Mouse (Mus musculus) megakaryocyte, embryonic 14.5 days (primary cell): Measurements from ENCODE around the gene Mgat1.

Source experiments
- FLI1 ChIP-seq: IDR thresholded peaks from 2 replicates; pipeline ENCODE4 v1.6.1; 2012; ENCODE audit warnings: low read length, inconsistent platforms, mixed read lengths
- GATA1 ChIP-seq: IDR thresholded peaks from 3 replicates; pipeline ENCODE4 v1.6.1; 2012; ENCODE audit warnings: mixed read lengths, low read length, inconsistent platforms, borderline replicate concordance

DNA sequence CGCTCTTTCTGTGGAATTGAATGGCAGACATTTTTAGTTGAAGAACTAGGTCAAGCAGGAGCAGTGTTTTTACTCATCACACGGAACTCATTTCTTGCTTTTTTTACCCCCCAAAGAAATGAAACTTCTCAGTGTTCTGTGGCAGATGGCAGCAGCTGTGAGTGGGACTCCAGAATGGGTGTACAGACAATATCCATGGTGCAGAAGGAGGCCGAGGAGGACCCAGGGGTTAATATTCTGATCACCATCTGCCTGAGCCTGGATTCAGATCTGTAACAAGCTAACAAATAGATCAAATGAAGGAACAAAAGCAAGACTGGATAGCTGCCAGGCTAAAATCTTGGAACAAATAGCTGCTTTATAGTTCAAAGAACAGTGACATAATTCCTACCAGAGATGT, 48.8 kb downstream of the Mgat1 start:
- TF ChIP-seq GATA1 (no peak), FLI1 (no peak)
